Mouse (Mus musculus) heart, embryonic 10.5 days (tissue): ENCODE measurements around the gene Pitpnm1. TPM values are rescaled to one million over a fixed set of nuclear protein-coding genes. Genes with fewer than 3 reads are reported as not detected.

ENCODE experiments used
- DNase-seq: peaks from one replicate; pipeline ENCODE4 v3.0.0-alpha.2; 2017; ENCODE audit warnings: low spot score
- H3K27ac ChIP-seq: fragments of 300-500 bp; sonication (generic); 2 replicates; pipeline ENCODE4 v1.5.1; 2016; ENCODE audit warnings: mild to moderate bottlenecking
- H3K27me3 ChIP-seq: fragments of 300-500 bp; sonication (generic); 2 replicates; pipeline ENCODE4 v1.6.1; 2016; ENCODE audit warnings: mild to moderate bottlenecking; ENCODE audit not compliant: poor library complexity, insufficient read depth, severe bottlenecking
- H3K36me3 ChIP-seq: fragments of 300-500 bp; sonication (generic); 2 replicates; pipeline ENCODE4 v1.6.1; 2016; ENCODE audit warnings: mild to moderate bottlenecking, moderate library complexity
- H3K4me1 ChIP-seq: fragments of 300-500 bp; sonication (generic); 2 replicates; pipeline ENCODE4 v1.6.1; 2016; ENCODE audit warnings: mild to moderate bottlenecking
- H3K4me3 ChIP-seq: fragments of 300-500 bp; sonication (generic); 2 replicates; pipeline ENCODE4 v1.5.1; 2016; ENCODE audit warnings: mild to moderate bottlenecking, moderate library complexity
- H3K9me3 ChIP-seq: fragments of 300-500 bp; sonication (generic); 2 replicates; pipeline ENCODE4 v1.6.1; 2016; ENCODE audit warnings: mild to moderate bottlenecking, moderate library complexity
- WGBS: fragments of 180-500 bp; shearing (Covaris S2); methylation state at CpG from one replicate; pipeline ENCODE4 v1.1.7; 2016; 5-methylcytosine and 5-hydroxymethylcytosine counted together
- polyA plus RNA-seq: library from polyadenylated mRNA; unstranded; fragments of >200 nt; fragmentation: Nextera tagmentation; extraction: Ambion mirVana; gene quantifications from 2 replicates; pipeline ENCODE4 v1.2.1, GENCODE M21; 2016

Gene Pitpnm1
- polyA plus RNA-seq, 1 experiment from 2014 or later = 14.3 TPM

- 89% methylated on average over 5 of the region's 5 CpGs for WGBS
- Histone ChIP-seq H3K27ac (peak overlapping the region; percentile 42), H3K9me3 (no peaks in the 10 kb centered on the region), H3K27me3 (no peaks in the 10 kb centered on the region), H3K4me3 (no peak overlapping the region), H3K36me3 (peaks cover 56% of the 10 kb centered on the region), H3K4me1 (peaks cover 70% of the 10 kb centered on the region)
- DNase-seq = no peak
Measured at GRCm38 (mm10) chr19:4151898-4152297, 52.1 kb downstream of the Pitpnm1 start.

- H3K27ac ChIP-seq = no peak overlapping the region
- DNase-seq = no peak
- H3K36me3 ChIP-seq = peaks cover 63% of the 10 kb centered on the region
- H3K27me3 ChIP-seq = no peaks in the 10 kb centered on the region
- H3K4me1 ChIP-seq = peaks cover 70% of the 10 kb centered on the region
- H3K9me3 ChIP-seq = no peaks in the 10 kb centered on the region
- H3K4me3 ChIP-seq = 0 out of 2 replicates have a peak overlapping the region, but pooled peaks have one; percentile 10
- 86% methylated on average over 8 of the region's 8 CpGs for WGBS
Measured at GRCm38 (mm10) chr19:4152445-4153231, 52.8 kb downstream of the Pitpnm1 start.

- Histone ChIP-seq H3K27me3 (no peaks in the 10 kb centered on the region), H3K36me3 (peaks cover 69% of the 10 kb centered on the region), H3K4me1 (peaks cover 64% of the 10 kb centered on the region), H3K27ac (peak within 1 kb of the TSS; percentile 14; the same call in 1 of the 2 replicates), H3K4me3 (0 out of 2 replicates have a peak within 1 kb of the TSS, but pooled peaks have one; percentile 10), H3K9me3 (no peaks in the 10 kb centered on the region)
- no peak for DNase-seq
- 68% methylated on average over 11 of the region's 11 CpGs for WGBS
Measured at GRCm38 (mm10) chr19:4153232-4153654, 53.4 kb downstream of the Pitpnm1 start, which contains the start of gene Ptprcap. Gene Ptprcap (plus strand): TSS chr19:4153604.

- no peaks in the 10 kb centered on the region for H3K9me3 ChIP-seq
- no peak for DNase-seq
- peak overlapping the region; percentile 9; the same call in 1 of the 2 replicates for H3K4me3 ChIP-seq
- H3K27ac ChIP-seq = peak overlapping the region; percentile 7; the same call in 1 of the 2 replicates
- H3K27me3 ChIP-seq = no peaks in the 10 kb centered on the region
- H3K4me1 ChIP-seq = peaks cover 54% of the 10 kb centered on the region
- 72% methylated on average over 13 of the region's 13 CpGs for WGBS
- peaks cover 83% of the 10 kb centered on the region for H3K36me3 ChIP-seq
Measured at GRCm38 (mm10) chr19:4154437-4155222, 54.8 kb downstream of the Pitpnm1 start.

GRCm38 (mm10) chr19:4155223-4156072 is 55.6 kb downstream of the Pitpnm1 start:
- no peaks in the 10 kb centered on the region for H3K9me3 ChIP-seq
- WGBS = 81% methylated on average over 6 of the region's 6 CpGs

GRCm38 (mm10) chr19:4156073-4156579 is 56.3 kb downstream of the Pitpnm1 start:
- H3K27ac ChIP-seq = peak overlapping the region; percentile 47
- H3K27me3 ChIP-seq = no peaks in the 10 kb centered on the region
- no peaks in the 10 kb centered on the region for H3K9me3 ChIP-seq
- peaks cover 80% of the 10 kb centered on the region for H3K36me3 ChIP-seq
- 0 out of 2 replicates have a peak overlapping the region, but pooled peaks have one; percentile 8 for H3K4me3 ChIP-seq
- 70% methylated on average over 20 of the region's 20 CpGs for WGBS
- peaks cover 44% of the 10 kb centered on the region for H3K4me1 ChIP-seq
- DNase-seq = no peak

More at GRCm38 (mm10) chr19:4155223-4156072, 55.6 kb downstream of the Pitpnm1 start:
- Histone ChIP-seq H3K36me3 (peaks cover 80% of the 10 kb centered on the region), H3K27ac (peak overlapping the region; percentile 47), H3K27me3 (no peaks in the 10 kb centered on the region), H3K4me1 (peaks cover 48% of the 10 kb centered on the region), H3K4me3 (peak overlapping the region; percentile 8; the same call in 1 of the 2 replicates)
- DNase-seq = no peak

GRCm38 (mm10) chr19:4156771-4157170 is 57.0 kb downstream of the Pitpnm1 start:
- H3K27me3 ChIP-seq = no peaks in the 10 kb centered on the region
- H3K27ac ChIP-seq = no peak overlapping the region
- H3K4me3 ChIP-seq = no peak overlapping the region
- DNase-seq = no peak
- peaks cover 38% of the 10 kb centered on the region for H3K4me1 ChIP-seq
- 90% methylated on average over 12 of the region's 12 CpGs for WGBS
- no peaks in the 10 kb centered on the region for H3K9me3 ChIP-seq
- peaks cover 79% of the 10 kb centered on the region for H3K36me3 ChIP-seq

- H3K27me3 ChIP-seq = no peaks in the 10 kb centered on the region
- H3K4me3 ChIP-seq = no peak overlapping the region
- 95% methylated on average over 8 of the region's 8 CpGs for WGBS
- peaks cover 61% of the 10 kb centered on the region for H3K36me3 ChIP-seq
- no peak for DNase-seq
- H3K4me1 ChIP-seq = peaks cover 33% of the 10 kb centered on the region
- no peak overlapping the region for H3K27ac ChIP-seq
- H3K9me3 ChIP-seq = no peaks in the 10 kb centered on the region
Measured at GRCm38 (mm10) chr19:4159049-4159448, 59.3 kb downstream of the Pitpnm1 start.

- Histone ChIP-seq H3K27me3 (no peaks in the 10 kb centered on the region), H3K27ac (peak within 1 kb of the TSS; percentile 85), H3K4me1 (peaks cover 20% of the 10 kb centered on the region), H3K4me3 (peak within 1 kb of the TSS; percentile 68), H3K36me3 (peaks cover 36% of the 10 kb centered on the region), H3K9me3 (no peaks in the 10 kb centered on the region)
- DNase-seq = peak; percentile 97
- 6% methylated on average over 42 of the region's 42 CpGs for WGBS
Measured at GRCm38 (mm10) chr19:4162646-4163542, 63.1 kb downstream of the Pitpnm1 start, which contains the start of gene Rps6kb2. Gene Rps6kb2 (minus strand): TSS chr19:4163354.

GRCm38 (mm10) chr19:4163543-4163887 is 63.7 kb downstream of the Pitpnm1 start:
- H3K4me3 ChIP-seq = peak overlapping the region; percentile 68
- no peaks in the 10 kb centered on the region for H3K27me3 ChIP-seq
- WGBS = 37% methylated on average over 4 of the region's 4 CpGs
- H3K4me1 ChIP-seq = peaks cover 20% of the 10 kb centered on the region
- no peaks in the 10 kb centered on the region for H3K9me3 ChIP-seq
- H3K36me3 ChIP-seq = peaks cover 30% of the 10 kb centered on the region
- peak overlapping the region; percentile 85 for H3K27ac ChIP-seq
- no peak for DNase-seq
